Mouse (Mus musculus): ENCODE data around the gene Dnah7c. TPM values are rescaled to one million over a fixed set of nuclear protein-coding genes. Genes with fewer than 3 reads are reported as not detected.

Gene Dnah7c
- polyA plus RNA-seq, 1 experiment, result not detected

DNA sequence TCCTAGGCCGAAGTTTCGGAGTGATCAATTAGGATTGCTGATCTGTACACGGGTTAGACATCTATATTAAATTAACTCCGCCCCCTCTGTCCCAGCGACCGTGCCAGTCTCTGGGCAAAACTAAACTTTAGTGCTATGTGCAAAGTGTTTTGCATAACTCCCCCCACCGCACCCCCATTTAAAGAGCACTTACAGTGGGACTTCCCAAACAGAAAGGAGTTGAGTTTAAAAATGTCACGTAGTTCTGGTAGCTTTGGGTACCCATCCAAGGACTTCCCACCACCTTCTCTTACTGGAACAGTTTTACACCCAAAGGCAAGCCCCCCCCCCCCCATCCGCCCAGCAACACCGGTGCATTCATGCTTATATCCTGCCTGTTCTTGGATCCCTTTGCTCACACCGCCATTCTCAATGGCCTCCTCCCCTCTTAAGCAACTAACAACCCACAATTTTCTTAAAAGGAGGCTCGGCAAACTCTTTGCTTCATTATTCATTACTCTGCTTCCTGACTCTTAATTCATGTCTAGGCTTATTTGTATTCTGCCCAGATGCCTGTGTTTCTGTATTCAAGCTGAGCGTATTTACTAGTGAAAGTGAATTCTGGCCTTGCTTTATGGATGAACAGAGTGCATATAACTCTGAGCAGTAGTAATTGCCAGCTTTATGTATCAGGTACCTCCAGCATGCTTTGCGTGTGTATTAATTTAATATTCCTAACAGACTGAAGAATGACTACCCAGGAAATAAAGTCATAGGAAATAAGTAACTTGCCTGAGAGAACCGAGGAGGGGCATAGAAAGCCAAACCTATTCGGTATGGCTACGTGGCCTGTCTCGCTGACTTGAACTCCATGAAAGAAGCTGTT lies 428.9 kb downstream of the Dnah7c start:
- Histone ChIP-seq H3K36me3 (ENCODE audit: control insufficient read depth, insufficient read depth) (no peaks in the 10 kb centered on the region), H3K79me3 (ENCODE audit: low read depth) (peaks cover 6% of the 10 kb centered on the region), H3K4me3 (ENCODE audit: insufficient read depth, poor library complexity, severe bottlenecking) (peak overlapping the region; percentile 37), H3K79me2 (ENCODE audit: control insufficient read depth, insufficient read depth) (peaks cover 19% of the 10 kb centered on the region), H3K27me3 (ENCODE audit: control insufficient read depth, insufficient read depth, insufficient read length) (no peaks in the 10 kb centered on the region), H3ac (ENCODE audit: control insufficient read depth, insufficient read length, low read depth) (peak overlapping the region; percentile 85)
- TF ChIP-seq MYOG (IDR thresholded peaks at IDR 0.05; ENCODE audit: control insufficient read depth, extremely low read depth, insufficient read length) (no peak), CTCF (IDR thresholded peaks at IDR 0.05; ENCODE audit: control insufficient read depth, insufficient read depth, insufficient read length) (no peak), CEBPB (IDR thresholded peaks at IDR 0.05; ENCODE audit: low read depth) (no peak), MYOD1 (IDR thresholded peaks at IDR 0.05; ENCODE audit: control insufficient read depth, insufficient read length, low read depth) (no peak), MAX (IDR thresholded peaks at IDR 0.05) (no peak), USF1 (IDR thresholded peaks at IDR 0.05; ENCODE audit: low read depth) (no peak), FOSL1 (IDR thresholded peaks at IDR 0.05; ENCODE audit: insufficient read depth, low read length, poor library complexity, severe bottlenecking) (no peak)

DNA sequence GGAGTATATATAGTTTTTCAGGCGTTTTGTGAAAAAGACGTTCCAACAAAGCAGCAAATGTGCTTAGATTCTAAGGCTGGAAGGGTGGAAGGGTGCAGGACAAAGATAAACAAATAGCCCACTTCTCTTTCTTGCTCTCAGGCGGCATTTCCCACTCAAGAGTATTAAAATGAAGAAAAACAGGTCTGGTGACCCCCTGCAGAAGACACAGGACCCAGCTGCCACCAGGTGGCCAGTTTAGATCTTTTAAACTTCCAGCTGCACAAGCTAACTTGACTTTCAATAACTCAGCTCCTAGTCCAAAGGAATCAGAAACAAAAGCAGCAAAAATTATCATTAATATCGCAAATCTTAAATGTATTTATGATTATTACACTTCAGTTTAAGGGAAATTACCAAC lies 431.1 kb downstream of the Dnah7c start:
- H3K36me3 ChIP-seq (ENCODE audit: control insufficient read depth, insufficient read depth), result no peaks in the 10 kb centered on the region
- peaks cover 3% of the 10 kb centered on the region for H3K79me3 ChIP-seq (ENCODE audit: low read depth)
- TF ChIP-seq MYOG (IDR thresholded peaks at IDR 0.05; ENCODE audit: control insufficient read depth, extremely low read depth, insufficient read length) (no peak), CTCF (IDR thresholded peaks at IDR 0.05; ENCODE audit: control insufficient read depth, insufficient read depth, insufficient read length) (no peak), FOSL1 (IDR thresholded peaks at IDR 0.05; ENCODE audit: insufficient read depth, low read length, poor library complexity, severe bottlenecking) (no peak), CEBPB (IDR thresholded peaks at IDR 0.05; ENCODE audit: low read depth) (no peak), MAX (IDR thresholded peaks at IDR 0.05) (no peak), MYOD1 (IDR thresholded peaks at IDR 0.05; ENCODE audit: control insufficient read depth, insufficient read length, low read depth) (no peak)
- no peaks in the 10 kb centered on the region for H3K27me3 ChIP-seq (ENCODE audit: control insufficient read depth, insufficient read depth, insufficient read length)
- no peak overlapping the region for H3ac ChIP-seq (ENCODE audit: control insufficient read depth, insufficient read length, low read depth)
- no peak overlapping the region for H3K4me3 ChIP-seq (ENCODE audit: insufficient read depth, poor library complexity, severe bottlenecking)
- peaks cover 15% of the 10 kb centered on the region for H3K79me2 ChIP-seq (ENCODE audit: control insufficient read depth, insufficient read depth)
